Comparison of ENCODE assay signal across 14 mouse cellular contexts in the genomic region with DNA sequence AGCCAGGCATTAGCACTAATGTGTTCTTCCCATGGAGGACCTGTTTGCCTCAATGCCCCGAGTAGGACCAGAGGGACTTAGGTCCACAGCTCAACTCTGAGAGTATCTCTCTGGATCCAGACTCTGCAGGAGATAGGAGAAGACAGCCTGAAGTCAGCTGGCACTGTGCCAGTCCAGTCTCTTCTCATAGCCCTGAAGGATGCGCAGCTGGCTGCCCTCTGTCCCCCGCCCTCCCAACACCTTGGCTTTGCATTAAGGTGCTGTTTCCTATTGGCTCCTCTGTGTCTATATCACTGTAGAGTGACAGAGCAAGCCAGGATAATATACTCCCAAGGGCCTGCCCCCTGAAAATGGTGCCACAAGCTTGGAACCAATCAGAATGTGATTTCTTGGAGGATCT.
DNase-seq lines count a peak whose midpoint lies in the region; ATAC-seq and TF ChIP-seq lines count a peak whose summit lies in the region.
"Had no signal": no experiment of that assay in that cellular context is flagged by ENCODE, and none has a peak within 500 bp of the region (broad histone marks: within the 10 kb centered on the region; RNA-seq: fewer than 3 reads in every experiment).

No protein-coding gene starts in this region.

- H3K4me1 ChIP-seq in intestine, embryonic 14.5 days (replicated peaks; ENCODE audit: control insufficient read depth, insufficient read depth, low read length), result peaks cover 7% of the 10 kb centered on the region
- no peaks in the 10 kb centered on the region for H3K4me1 ChIP-seq in intestine, postnatal 0 days (replicated peaks; ENCODE audit: control insufficient read depth, insufficient read depth, low read length)
- no peaks in the 10 kb centered on the region for H3K4me1 ChIP-seq in limb, embryonic 14.5 days (ENCODE audit: control insufficient read depth, insufficient read depth, low read length)
- H3K4me1 ChIP-seq in stomach, embryonic 16.5 days (ENCODE audit: control insufficient read depth, insufficient read depth, low read length), result no peaks in the 10 kb centered on the region

- H3K9ac ChIP-seq in intestine, embryonic 14.5 days (ENCODE audit: low read length), result no peak overlapping the region
- no peak overlapping the region for H3K9ac ChIP-seq in intestine, postnatal 0 days (ENCODE audit: low read depth, low read length)
- no peak overlapping the region for H3K9ac ChIP-seq in limb, embryonic 14.5 days (ENCODE audit: low read depth, low read length, severe bottlenecking)
- H3K9ac ChIP-seq in stomach, embryonic 16.5 days (ENCODE audit: low read length), result no peak overlapping the region

- H3K4me2 ChIP-seq in intestine, embryonic 14.5 days (ENCODE audit: low read length), result no peak overlapping the region
- H3K4me2 ChIP-seq in intestine, postnatal 0 days (replicated peaks; ENCODE audit: low read depth), result no peak overlapping the region
- no peak overlapping the region for H3K4me2 ChIP-seq in limb, embryonic 14.5 days (replicated peaks; ENCODE audit: low read depth, low read length, severe bottlenecking)
- no peak overlapping the region for H3K4me2 ChIP-seq in stomach, embryonic 16.5 days (ENCODE audit: low read depth, low read length)

- no peak for TF ChIP-seq CTCF in intestine, postnatal 0 days (IDR thresholded peaks at IDR 0.05; ENCODE audit: low read depth)

- no peaks in the 10 kb centered on the region for H3K27me3 ChIP-seq in intestine, embryonic 14.5 days (replicated peaks; ENCODE audit: control insufficient read depth, insufficient read depth, low read length)
- H3K27me3 ChIP-seq in intestine, postnatal 0 days (replicated peaks; ENCODE audit: control insufficient read depth, insufficient read depth, low read length), result no peaks in the 10 kb centered on the region
- H3K27me3 ChIP-seq in limb, embryonic 14.5 days (ENCODE audit: control insufficient read depth, insufficient read depth, low read length), result peaks cover 8% of the 10 kb centered on the region
- H3K27me3 ChIP-seq in stomach, embryonic 16.5 days (ENCODE audit: control insufficient read depth, insufficient read depth, low read length), result no peaks in the 10 kb centered on the region

- no peaks in the 10 kb centered on the region for H3K9me3 ChIP-seq in intestine, embryonic 14.5 days (ENCODE audit: control insufficient read depth, low read length)
- no peaks in the 10 kb centered on the region for H3K9me3 ChIP-seq in intestine, postnatal 0 days (ENCODE audit: control insufficient read depth)
- no peaks in the 10 kb centered on the region for H3K9me3 ChIP-seq in limb, embryonic 14.5 days (ENCODE audit: control insufficient read depth, low read length)
- H3K9me3 ChIP-seq in stomach, embryonic 16.5 days (replicated peaks; ENCODE audit: control insufficient read depth, low read length), result no peaks in the 10 kb centered on the region
- H3K9me3 ChIP-seq: forebrain, embryonic 10.5 days had no signal

- WGBS in intestine, embryonic 14.5 days, result 75% methylated on average over 3 of the region's 3 CpGs
- 78% methylated on average over 3 of the region's 3 CpGs for WGBS in intestine, postnatal 0 days
- WGBS in limb, embryonic 14.5 days, result 83% methylated on average over 3 of the region's 3 CpGs
- 88% methylated on average over 3 of the region's 3 CpGs for WGBS in stomach, embryonic 16.5 days

- peak; percentile 29; the same call in 1 of the 2 replicates for ATAC-seq in intestine, embryonic 14.5 days (replicated peaks; ENCODE audit: low FRiP score, low TSS enrichment, low read depth)
- no peak for ATAC-seq in intestine, postnatal 0 days
- ATAC-seq in limb, embryonic 14.5 days (ENCODE audit: low FRiP score, low read depth), result 0 out of 2 replicates have a peak, but pooled peaks have one; percentile 28
- ATAC-seq in stomach, embryonic 16.5 days (ENCODE audit: insufficient read depth, low FRiP score), result peak; percentile 46; the same call in 1 of the 2 replicates
- no peak for ATAC-seq in monocyte, adult 5-6 weeks (replicated peaks; ENCODE audit: insufficient number of reproducible peaks, low FRiP score, low TSS enrichment, poor library complexity, severe bottlenecking)
- ATAC-seq: activated CD4-positive, CD25-positive, alpha-beta regulatory T cell, adult 4 months had no signal

- H3K36me3 ChIP-seq in intestine, embryonic 14.5 days (ENCODE audit: control insufficient read depth, insufficient read depth, low read length), result no peaks in the 10 kb centered on the region
- H3K36me3 ChIP-seq in intestine, postnatal 0 days (ENCODE audit: control insufficient read depth, insufficient read depth), result no peaks in the 10 kb centered on the region
- no peaks in the 10 kb centered on the region for H3K36me3 ChIP-seq in limb, embryonic 14.5 days (ENCODE audit: control insufficient read depth, insufficient read depth, low read length)
- no peaks in the 10 kb centered on the region for H3K36me3 ChIP-seq in stomach, embryonic 16.5 days (ENCODE audit: control insufficient read depth, insufficient read depth, low read length)
- H3K36me3 ChIP-seq: forebrain, embryonic 10.5 days had no signal

- TF ChIP-seq POLR2A in limb, embryonic 14.5 days (IDR thresholded peaks at IDR 0.05; ENCODE audit: borderline replicate concordance, extremely low read depth, insufficient read depth, insufficient read length), result no peak

- DNase-seq in intestine, embryonic 14.5 days (ENCODE audit: low spot score), result no peak
- peak; percentile 59 for DNase-seq in testis, postnatal 10 days (ENCODE audit: low spot score)
- no peak for DNase-seq in testis, postnatal 14 days (ENCODE audit: low spot score)
- DNase-seq in limb, embryonic 14.5 days (ENCODE audit: low spot score), result no peak
- DNase-seq in urinary bladder, postnatal 25 days (ENCODE audit: low spot score), result no peak
- DNase-seq: gastrocnemius, postnatal 25 days; kidney, adult 18-20 months; lung, postnatal 36 days; right cerebral cortex, postnatal 25 days had no signal

- H3K4me3 ChIP-seq in intestine, embryonic 14.5 days (ENCODE audit: low read depth, low read length), result no peak overlapping the region
- H3K4me3 ChIP-seq in intestine, postnatal 0 days (ENCODE audit: low read depth, low read length), result no peak overlapping the region
- no peak overlapping the region for H3K4me3 ChIP-seq in limb, embryonic 14.5 days (replicated peaks; ENCODE audit: low read length)
- no peak overlapping the region for H3K4me3 ChIP-seq in stomach, embryonic 16.5 days (replicated peaks; ENCODE audit: low read length)
- H3K4me3 ChIP-seq: forebrain, embryonic 10.5 days had no signal

- H3K27ac ChIP-seq in intestine, embryonic 14.5 days (ENCODE audit: low read depth), result no peak overlapping the region
- H3K27ac ChIP-seq in intestine, postnatal 0 days (ENCODE audit: low read depth, low read length), result no peak overlapping the region
- no peak overlapping the region for H3K27ac ChIP-seq in limb, embryonic 14.5 days (replicated peaks; ENCODE audit: low read depth, low read length)
- no peak overlapping the region for H3K27ac ChIP-seq in stomach, embryonic 16.5 days (ENCODE audit: low read length)
- H3K27ac ChIP-seq: forebrain, embryonic 10.5 days had no signal

Comparison
In these comparisons a context has a peak if more than half of its experiments do, and no peak if none do; other contexts are left out.
1. ATAC-seq: peak in intestine, embryonic 14.5 days (single experiment), limb, embryonic 14.5 days (single experiment) and stomach, embryonic 16.5 days (single experiment); none in intestine, postnatal 0 days (single experiment) and monocyte, adult 5-6 weeks (single experiment).